Mouse (Mus musculus): ENCODE results near the gene Gdf7. TPM values are rescaled to one million over a fixed set of nuclear protein-coding genes. Genes with fewer than 3 reads are reported as not detected.

The Gdf7 gene
- polyA plus RNA-seq, 2 experiments = not detected

DNA sequence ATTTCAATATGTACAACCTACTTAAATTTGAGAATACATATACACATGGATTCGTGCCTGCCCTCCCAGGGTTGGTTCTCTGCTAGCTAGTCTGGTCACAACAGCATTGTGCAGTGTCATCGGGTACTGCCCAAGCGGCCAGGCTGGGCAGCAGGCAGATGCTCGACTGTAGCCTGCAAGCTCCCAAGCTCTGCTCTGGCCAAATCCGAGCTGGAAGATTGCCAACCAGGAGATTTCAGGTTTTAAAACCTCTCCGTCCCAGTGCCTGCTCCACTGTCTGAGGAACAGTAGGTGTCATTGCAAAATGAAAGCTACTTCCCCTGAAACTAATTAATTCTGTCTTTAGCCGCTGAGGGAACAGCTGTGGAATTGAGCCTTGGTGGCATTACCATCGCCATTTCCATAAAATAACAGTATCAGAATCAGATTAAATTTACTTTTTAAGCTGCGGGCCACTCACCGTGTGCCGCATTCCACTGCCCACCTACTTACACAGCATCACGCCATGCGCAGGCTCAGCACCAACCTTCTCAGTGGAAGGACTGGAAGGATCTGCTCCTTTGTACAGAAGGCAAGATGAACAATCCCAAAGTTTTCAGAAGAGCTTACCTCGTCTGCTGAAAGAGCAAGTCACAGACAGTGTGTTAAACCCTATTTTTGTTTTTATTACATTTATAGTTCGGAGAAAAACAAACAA lies 10.4 kb downstream of the Gdf7 start:
- no peak overlapping the region for H3K27ac ChIP-seq
- H3K4me3 ChIP-seq (ENCODE audit: insufficient read depth in 1 of 2, low read depth in 2 of 2, low read length in 2 of 2) = no peak overlapping the region
- no peaks in the 10 kb centered on the region; a peak in 1 of 4 replicates for H3K4me1 ChIP-seq (replicated peaks; ENCODE audit: control insufficient read depth in 2 of 2, insufficient read depth in 2 of 2, low read length in 1 of 2)
- no peak for DNase-seq (ENCODE audit: low read depth in 3 of 3, low spot score in 3 of 3)
- H3K9ac ChIP-seq (replicated peaks) = no peak overlapping the region
- H3K4me2 ChIP-seq (ENCODE audit: low read depth) = no peak overlapping the region
- H3K9me3 ChIP-seq (ENCODE audit: control insufficient read depth, low read length) = no peaks in the 10 kb centered on the region
- TF ChIP-seq EP300 (IDR thresholded peaks at IDR 0.05; ENCODE audit: low read depth) = no peak
- TF ChIP-seq CTCF (IDR thresholded peaks at IDR 0.05; ENCODE audit: low read depth) = no peak
- no peak for ATAC-seq (ENCODE audit: insufficient read depth)
- H3K36me3 ChIP-seq (replicated peaks; ENCODE audit: control insufficient read depth, insufficient read depth, low read depth) = no peaks in the 10 kb centered on the region
- 61% methylated on average over 15 of the region's 15 CpGs for WGBS (ENCODE audit: insufficient replicate concordance)
- peaks cover 5% of the 10 kb centered on the region; the same call in 1 of the 2 replicates for H3K27me3 ChIP-seq (ENCODE audit: control insufficient read depth, insufficient read depth, low read length)

DNA sequence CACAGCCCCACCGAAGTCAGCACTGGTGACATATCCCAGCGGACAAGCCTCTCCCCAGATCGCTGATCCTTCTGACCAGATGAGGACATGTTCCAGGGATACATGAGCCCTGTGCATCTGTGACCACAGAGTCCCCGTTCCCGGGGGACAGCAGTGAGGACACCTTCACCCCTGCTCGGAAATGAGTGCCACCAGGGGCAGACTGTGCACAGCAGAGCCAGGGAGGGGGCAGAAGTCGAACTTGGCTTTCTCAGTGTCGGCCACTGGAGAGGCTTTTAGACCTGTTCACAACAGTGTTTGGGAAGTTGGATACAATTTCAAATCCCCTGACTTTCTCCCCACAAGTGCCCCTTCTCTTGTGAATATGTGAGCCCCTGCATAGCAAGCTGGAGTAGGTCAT lies 12.3 kb downstream of the Gdf7 start:
- no peaks in the 10 kb centered on the region for H3K4me1 ChIP-seq (replicated peaks; ENCODE audit: control insufficient read depth in 2 of 2, insufficient read depth in 2 of 2, low read length in 1 of 2)
- H3K36me3 ChIP-seq (replicated peaks; ENCODE audit: control insufficient read depth, insufficient read depth, low read depth) = no peaks in the 10 kb centered on the region
- no peak overlapping the region for H3K4me2 ChIP-seq (ENCODE audit: low read depth)
- DNase-seq (ENCODE audit: low read depth in 3 of 3, low spot score in 3 of 3) = no peak
- no peak overlapping the region for H3K27ac ChIP-seq
- H3K9ac ChIP-seq (replicated peaks) = no peak overlapping the region
- no peak for TF ChIP-seq EP300 (IDR thresholded peaks at IDR 0.05; ENCODE audit: low read depth)
- no peak for TF ChIP-seq CTCF (IDR thresholded peaks at IDR 0.05; ENCODE audit: low read depth)
- no peak for ATAC-seq (ENCODE audit: insufficient read depth)
- H3K9me3 ChIP-seq (ENCODE audit: control insufficient read depth, low read length) = no peaks in the 10 kb centered on the region
- WGBS (ENCODE audit: insufficient replicate concordance) = 76% methylated on average over 8 of the region's 8 CpGs
- no peak overlapping the region for H3K4me3 ChIP-seq (ENCODE audit: insufficient read depth in 1 of 2, low read depth in 2 of 2, low read length in 2 of 2)
- no peaks in the 10 kb centered on the region for H3K27me3 ChIP-seq (ENCODE audit: control insufficient read depth, insufficient read depth, low read length)

GRCm38 (mm10) chr12:8289099-8289498 lies 12.7 kb downstream of the Gdf7 start:
- H3K27ac ChIP-seq = no peak overlapping the region
- no peak for TF ChIP-seq EP300 (IDR thresholded peaks at IDR 0.05; ENCODE audit: low read depth)
- no peak for TF ChIP-seq CTCF (IDR thresholded peaks at IDR 0.05; ENCODE audit: low read depth)
- H3K4me3 ChIP-seq (ENCODE audit: insufficient read depth in 1 of 2, low read depth in 2 of 2, low read length in 2 of 2) = no peak overlapping the region
- H3K9ac ChIP-seq (replicated peaks) = no peak overlapping the region
- H3K36me3 ChIP-seq (replicated peaks; ENCODE audit: control insufficient read depth, insufficient read depth, low read depth) = no peaks in the 10 kb centered on the region
- no peaks in the 10 kb centered on the region for H3K9me3 ChIP-seq (ENCODE audit: control insufficient read depth, low read length)
- no peaks in the 10 kb centered on the region for H3K4me1 ChIP-seq (replicated peaks; ENCODE audit: control insufficient read depth in 2 of 2, insufficient read depth in 2 of 2, low read length in 1 of 2)
- WGBS (ENCODE audit: insufficient replicate concordance) = 80% methylated on average over 6 of the region's 6 CpGs
- no peak for DNase-seq (ENCODE audit: low read depth in 3 of 3, low spot score in 3 of 3)
- no peaks in the 10 kb centered on the region for H3K27me3 ChIP-seq (ENCODE audit: control insufficient read depth, insufficient read depth, low read length)
- no peak for ATAC-seq (ENCODE audit: insufficient read depth)
- no peak overlapping the region for H3K4me2 ChIP-seq (ENCODE audit: low read depth)

DNA sequence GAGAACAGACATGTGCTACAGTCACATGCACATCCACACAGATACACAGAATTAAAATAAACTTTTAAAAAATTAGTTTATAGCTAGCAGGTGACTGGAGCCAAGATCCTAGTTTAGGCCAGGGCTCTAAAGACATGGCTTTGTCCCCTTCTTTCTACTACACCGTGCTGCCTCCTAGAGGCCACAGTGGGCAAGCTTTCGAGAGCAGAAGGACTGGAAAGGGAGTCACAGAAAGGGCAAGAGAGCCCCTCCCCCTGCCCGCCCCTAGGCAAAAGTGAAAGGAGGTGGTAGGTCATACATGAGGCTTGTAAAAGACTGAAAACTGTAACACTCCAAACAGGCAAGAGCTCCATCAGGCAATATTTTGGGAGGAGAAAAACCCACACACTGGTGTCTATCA lies 13.8 kb downstream of the Gdf7 start:
- Histone ChIP-seq H3K9ac (replicated peaks) (no peak overlapping the region), H3K36me3 (replicated peaks; ENCODE audit: control insufficient read depth, insufficient read depth, low read depth) (no peaks in the 10 kb centered on the region), H3K9me3 (ENCODE audit: control insufficient read depth, low read length) (no peaks in the 10 kb centered on the region), H3K27me3 (ENCODE audit: control insufficient read depth, insufficient read depth, low read length) (no peaks in the 10 kb centered on the region), H3K4me2 (ENCODE audit: low read depth) (no peak overlapping the region), H3K27ac (no peak overlapping the region), H3K4me1 (replicated peaks; ENCODE audit: control insufficient read depth in 2 of 2, insufficient read depth in 2 of 2, low read length in 1 of 2) (no peaks in the 10 kb centered on the region), H3K4me3 (ENCODE audit: insufficient read depth in 1 of 2, low read depth in 2 of 2, low read length in 2 of 2) (no peak overlapping the region)
- DNase-seq (ENCODE audit: low read depth in 3 of 3, low spot score in 3 of 3) (no peak), ATAC-seq (ENCODE audit: insufficient read depth) (no peak)
- WGBS (ENCODE audit: insufficient replicate concordance) = 47% methylated on average over 3 of the region's 3 CpGs
- TF ChIP-seq CTCF (IDR thresholded peaks at IDR 0.05; ENCODE audit: low read depth) (peak; percentile 23; the same call in 1 of the 2 replicates), EP300 (IDR thresholded peaks at IDR 0.05; ENCODE audit: low read depth) (no peak)

- Histone ChIP-seq H3K4me1 (replicated peaks; ENCODE audit: control insufficient read depth in 2 of 2, insufficient read depth in 2 of 2, low read length in 1 of 2) (no peaks in the 10 kb centered on the region), H3K9ac (replicated peaks) (no peak overlapping the region), H3K36me3 (replicated peaks; ENCODE audit: control insufficient read depth, insufficient read depth, low read depth) (no peaks in the 10 kb centered on the region; the same call in none of the 2 replicates), H3K27ac (no peak overlapping the region), H3K4me2 (ENCODE audit: low read depth) (no peak overlapping the region), H3K4me3 (ENCODE audit: insufficient read depth in 1 of 2, low read depth in 2 of 2, low read length in 2 of 2) (no peak overlapping the region), H3K9me3 (ENCODE audit: control insufficient read depth, low read length) (no peaks in the 10 kb centered on the region), H3K27me3 (ENCODE audit: control insufficient read depth, insufficient read depth, low read length) (no peaks in the 10 kb centered on the region)
- DNase-seq (ENCODE audit: low read depth in 3 of 3, low spot score in 3 of 3) (no peak), ATAC-seq (ENCODE audit: insufficient read depth) (no peak)
- 75% methylated on average over 15 of the region's 15 CpGs for WGBS (ENCODE audit: insufficient replicate concordance)
- TF ChIP-seq EP300 (IDR thresholded peaks at IDR 0.05; ENCODE audit: low read depth) = no peak
These were observed 20.3 kb downstream of the Gdf7 start for GRCm38 (mm10) chr12:8281225-8282017.

Data from liver, embryonic 14.5 days (tissue).